Mouse (Mus musculus): ENCODE results near the gene Tmem88b.

DNA sequence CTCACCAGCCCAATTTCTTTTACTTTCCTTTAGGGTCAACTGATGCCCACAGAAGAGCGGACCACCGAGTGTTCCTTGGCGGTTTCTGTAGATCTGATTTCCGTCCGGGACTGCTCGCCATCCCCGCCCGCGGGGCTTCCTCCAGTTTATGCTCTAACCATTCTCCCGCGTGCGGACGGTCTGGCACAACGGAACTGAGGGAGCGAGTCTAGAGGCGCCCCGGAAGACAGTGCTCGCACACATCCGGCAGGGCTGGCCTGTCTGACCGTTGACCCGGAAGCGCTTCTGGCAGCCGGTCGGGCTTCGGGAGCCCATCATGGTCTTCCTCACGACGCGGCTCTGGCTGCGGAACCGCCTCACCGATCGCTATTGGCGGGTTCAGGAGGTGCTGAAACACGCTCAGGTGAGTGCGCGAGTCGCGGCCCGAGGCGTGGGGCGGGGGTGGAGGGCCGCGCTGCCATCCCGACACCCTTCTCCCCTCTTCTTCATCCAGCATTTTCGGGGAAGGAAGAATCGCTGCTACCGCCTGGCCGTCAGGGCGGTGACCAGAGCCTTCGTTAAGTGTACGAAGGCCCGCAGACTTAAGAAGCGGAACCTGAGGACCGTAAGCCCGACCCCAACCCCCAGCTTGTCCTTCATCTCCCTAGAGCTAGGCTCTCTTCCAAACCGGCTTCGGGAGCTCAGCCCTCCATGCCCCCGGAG, 17.8 kb upstream of the Tmem88b start:
- TF ChIP-seq POLR2A (IDR thresholded peaks at IDR 0.05; ENCODE audit: insufficient read depth, low read depth, low read length), result peak; percentile 84
- TF ChIP-seq EP300 (IDR thresholded peaks at IDR 0.05; ENCODE audit: insufficient read depth, low read depth, low read length), result peak; percentile 27; the same call in 1 of the 2 replicates
- no peak for TF ChIP-seq CTCF (IDR thresholded peaks at IDR 0.05)
